Mouse (Mus musculus) forebrain, embryonic 13.5 days (tissue): ENCODE data around the gene Lrrfip2. TPM values are rescaled to one million over a fixed set of nuclear protein-coding genes. Genes with fewer than 3 reads are reported as not detected.

Experiments
- ATAC-seq: fragments of 200-750 bp; cut with Nextera tagmentation; 2 replicates; pipeline ENCODE4 v1.8.0; 2017
- H3K27ac ChIP-seq: fragments of 300-500 bp; sonication (generic); 2 replicates; pipeline ENCODE4 v1.5.1; 2015; ENCODE audit warnings: inconsistent platforms, mild to moderate bottlenecking, moderate library complexity
- H3K27me3 ChIP-seq: fragments of 300-500 bp; sonication (generic); 2 replicates; pipeline ENCODE4 v1.6.1; 2015; ENCODE audit warnings: mild to moderate bottlenecking, inconsistent platforms
- H3K36me3 ChIP-seq: fragments of 300-500 bp; sonication (generic); 2 replicates; pipeline ENCODE4 v1.6.1; 2015; ENCODE audit warnings: mild to moderate bottlenecking, inconsistent platforms; ENCODE audit not compliant: poor library complexity, severe bottlenecking
- H3K4me1 ChIP-seq: fragments of 300-500 bp; sonication (generic); 2 replicates; pipeline ENCODE4 v1.6.1; 2015; ENCODE audit warnings: inconsistent platforms
- H3K4me2 ChIP-seq: fragments of 300-500 bp; sonication (generic); 2 replicates; pipeline ENCODE4 v1.6.1; 2015; ENCODE audit warnings: inconsistent platforms, mild to moderate bottlenecking, moderate library complexity
- H3K4me3 ChIP-seq: fragments of 300-500 bp; sonication (generic); 2 replicates; pipeline ENCODE4 v1.5.1; 2015; ENCODE audit warnings: mild to moderate bottlenecking, inconsistent platforms
- H3K9ac ChIP-seq: fragments of 300-500 bp; sonication (generic); 2 replicates; pipeline ENCODE4 v1.6.1; 2015; ENCODE audit warnings: mild to moderate bottlenecking, inconsistent platforms
- H3K9me3 ChIP-seq: fragments of 300-500 bp; sonication (generic); replicated peaks from 2 replicates; pipeline ENCODE4 v1.6.1; 2016; ENCODE audit warnings: inconsistent platforms
- WGBS: fragments of 180-500 bp; shearing (Covaris S2); methylation state at CpG from one replicate; pipeline ENCODE4 v1.1.7; 2015; 5-methylcytosine and 5-hydroxymethylcytosine counted together
- polyA plus RNA-seq: library from polyadenylated mRNA; unstranded; fragments of >200 nt; fragmentation: Nextera tagmentation; extraction: Ambion mirVana; gene quantifications from 2 replicates; pipeline ENCODE4 v1.2.1, GENCODE M21; 2015

The Lrrfip2 gene
- polyA plus RNA-seq, 1 experiment from 2014 or later, result 42.1 TPM

DNA sequence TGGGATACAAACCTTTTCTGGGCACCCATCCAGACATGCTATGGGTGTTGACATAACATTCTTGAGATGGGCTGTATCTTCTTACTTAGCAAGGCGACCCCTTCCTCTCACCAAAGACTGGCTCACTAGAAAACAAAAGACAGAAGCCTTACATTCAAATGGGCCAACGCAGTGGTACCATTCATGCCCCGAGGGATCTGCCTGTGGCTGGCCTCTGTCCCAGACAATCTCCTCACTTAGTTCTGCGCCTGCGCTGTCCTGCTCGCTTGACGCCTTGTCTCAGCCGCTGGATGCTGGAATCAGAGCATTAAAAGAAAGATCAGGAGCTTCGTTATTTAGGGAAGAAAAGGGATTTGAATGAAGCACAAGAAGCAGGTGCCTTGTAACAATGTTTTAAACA, 24.7 kb upstream of the Lrrfip2 start:
- Histone ChIP-seq H3K27me3 (no peaks in the 10 kb centered on the region), H3K4me2 (no peak overlapping the region), H3K4me3 (no peak overlapping the region), H3K27ac (no peak overlapping the region), H3K9me3 (no peaks in the 10 kb centered on the region), H3K36me3 (no peaks in the 10 kb centered on the region), H3K4me1 (peaks cover 4% of the 10 kb centered on the region; the same call in 1 of the 2 replicates), H3K9ac (no peak overlapping the region)
- ATAC-seq, result 0 out of 2 replicates have a peak, but pooled peaks have one; percentile 27
- WGBS, result 46% methylated on average over 9 of the region's 9 CpGs

DNA sequence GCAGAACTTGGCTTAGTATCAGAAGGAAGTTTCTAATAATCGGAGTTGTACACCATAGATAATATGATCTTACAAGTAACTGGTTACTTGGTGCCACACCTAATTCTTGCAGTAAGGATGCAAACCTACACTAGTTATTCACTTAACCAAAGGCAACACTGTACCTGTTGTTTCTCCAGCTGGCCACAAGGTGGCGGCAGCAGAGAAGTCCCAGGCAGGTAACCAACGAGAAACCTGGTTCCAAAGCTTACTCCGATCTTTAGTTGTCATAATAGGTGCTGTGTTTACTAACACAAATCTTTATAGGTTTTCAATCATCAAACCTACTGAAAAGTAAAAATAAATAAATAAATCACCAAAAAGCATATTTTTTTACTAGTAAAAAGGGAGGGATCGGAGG, 24.3 kb upstream of the Lrrfip2 start:
- H3K4me2 ChIP-seq, result no peak overlapping the region
- WGBS, result 33% methylated on average over 5 of the region's 5 CpGs

DNA sequence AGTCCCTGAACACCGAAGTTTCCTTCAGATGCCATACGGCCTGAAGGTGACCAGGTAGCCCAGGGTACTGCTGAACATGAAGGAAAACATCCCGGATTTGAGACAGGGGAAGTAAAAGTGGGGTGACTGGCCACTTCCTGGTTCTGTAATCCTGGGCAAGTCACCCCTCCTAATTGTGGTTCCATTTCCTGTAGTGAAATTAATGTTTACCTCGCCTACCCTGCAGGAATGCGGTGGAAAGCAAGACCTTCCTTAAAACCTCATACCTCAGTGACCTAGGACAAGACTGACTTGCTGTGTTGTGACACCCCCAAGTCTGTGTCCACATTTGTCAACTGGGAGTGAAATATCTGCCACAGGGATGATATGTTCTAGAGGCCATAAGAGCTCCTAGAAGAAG, 22.8 kb upstream of the Lrrfip2 start:
- H3K9me3 ChIP-seq, result no peaks in the 10 kb centered on the region
- no peak overlapping the region for H3K9ac ChIP-seq
- H3K36me3 ChIP-seq, result no peaks in the 10 kb centered on the region
- H3K4me1 ChIP-seq, result no peaks in the 10 kb centered on the region
- no peak overlapping the region for H3K4me3 ChIP-seq
- 86% methylated on average over 5 of the region's 5 CpGs for WGBS
- H3K4me2 ChIP-seq, result no peak overlapping the region
- no peak for ATAC-seq
- no peak overlapping the region for H3K27ac ChIP-seq
- H3K27me3 ChIP-seq, result no peaks in the 10 kb centered on the region

More for the DNA sequence above, 24.3 kb upstream of the Lrrfip2 start:
- Histone ChIP-seq H3K27me3 (no peaks in the 10 kb centered on the region), H3K27ac (no peak overlapping the region), H3K9ac (no peak overlapping the region), H3K4me3 (no peak overlapping the region), H3K4me1 (peaks cover 4% of the 10 kb centered on the region; the same call in 1 of the 2 replicates), H3K36me3 (no peaks in the 10 kb centered on the region), H3K9me3 (no peaks in the 10 kb centered on the region)
- ATAC-seq, result no peak

DNA sequence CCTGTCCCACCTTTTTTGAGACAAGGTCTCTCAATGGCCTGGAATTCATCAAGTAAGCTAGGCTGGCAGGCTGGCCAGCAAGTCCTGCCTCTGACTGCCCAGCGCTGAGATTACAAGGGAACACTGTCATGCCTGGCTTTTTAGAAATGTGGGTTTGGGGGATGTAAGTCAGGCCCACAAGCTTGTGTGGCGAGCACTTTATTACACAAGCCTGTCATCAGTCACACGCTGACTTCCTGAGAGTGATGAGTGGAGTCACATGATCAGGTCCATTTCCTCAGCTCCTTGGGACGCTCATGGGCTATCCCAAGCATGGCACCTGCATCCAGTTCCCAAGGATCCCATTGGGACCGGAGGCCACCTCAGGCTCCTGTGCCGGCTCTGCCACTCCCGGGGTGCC, 21.7 kb upstream of the Lrrfip2 start:
- no peak overlapping the region for H3K4me3 ChIP-seq
- no peaks in the 10 kb centered on the region for H3K9me3 ChIP-seq
- H3K9ac ChIP-seq, result no peak overlapping the region
- no peak overlapping the region for H3K27ac ChIP-seq
- WGBS, result 85% methylated on average over 7 of the region's 7 CpGs
- no peaks in the 10 kb centered on the region for H3K27me3 ChIP-seq
- H3K4me2 ChIP-seq, result no peak overlapping the region
- no peaks in the 10 kb centered on the region for H3K4me1 ChIP-seq
- ATAC-seq, result no peak
- H3K36me3 ChIP-seq, result no peaks in the 10 kb centered on the region

DNA sequence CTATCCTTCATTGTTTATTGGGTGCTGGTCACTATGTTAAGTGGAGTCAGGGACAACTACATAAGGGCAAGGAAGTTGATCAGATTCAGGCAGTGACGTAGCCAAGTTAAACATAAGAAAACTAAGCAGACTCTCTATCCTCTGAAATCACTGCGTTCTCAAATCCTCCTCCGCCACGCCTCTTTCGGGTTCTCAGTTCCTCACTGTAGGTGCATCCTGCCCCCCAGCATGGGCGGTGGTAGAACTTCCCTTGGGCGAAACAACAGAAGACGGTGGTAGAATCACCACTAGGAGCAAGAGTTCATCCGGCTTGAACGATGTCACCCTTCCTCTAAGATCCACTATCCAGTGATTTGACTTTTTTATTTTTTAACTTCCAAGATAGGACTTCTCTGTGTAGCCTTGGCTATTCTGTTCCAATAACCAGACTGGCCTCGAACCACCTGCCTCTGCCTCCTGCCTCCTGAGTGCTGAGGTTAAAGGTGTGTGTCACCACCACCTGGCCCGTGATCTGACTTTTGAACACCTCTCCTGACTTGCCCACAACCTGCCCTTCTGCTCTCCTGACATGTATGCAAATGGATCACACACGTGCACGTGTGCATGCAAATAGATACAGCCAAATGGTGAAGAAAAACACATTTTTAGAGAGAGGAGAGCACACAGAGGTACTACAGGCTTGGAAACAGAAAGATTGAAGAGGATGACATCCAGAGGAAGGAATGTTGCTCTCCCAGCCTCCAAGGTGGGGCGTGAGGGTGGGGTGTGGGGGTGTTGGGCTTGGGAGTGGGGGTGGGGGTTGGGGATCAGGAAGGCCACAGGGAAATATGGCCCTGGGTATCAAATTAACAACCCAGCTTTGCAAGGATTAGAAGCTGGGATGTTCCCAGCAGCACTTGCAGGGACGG, 20.7 kb upstream of the Lrrfip2 start:
- Histone ChIP-seq H3K9me3 (no peaks in the 10 kb centered on the region), H3K4me3 (no peak overlapping the region), H3K9ac (no peak overlapping the region), H3K36me3 (no peaks in the 10 kb centered on the region), H3K27ac (no peak overlapping the region), H3K4me2 (no peak overlapping the region), H3K4me1 (no peaks in the 10 kb centered on the region), H3K27me3 (no peaks in the 10 kb centered on the region)
- 89% methylated on average over 16 of the region's 16 CpGs for WGBS
- no peak for ATAC-seq

DNA sequence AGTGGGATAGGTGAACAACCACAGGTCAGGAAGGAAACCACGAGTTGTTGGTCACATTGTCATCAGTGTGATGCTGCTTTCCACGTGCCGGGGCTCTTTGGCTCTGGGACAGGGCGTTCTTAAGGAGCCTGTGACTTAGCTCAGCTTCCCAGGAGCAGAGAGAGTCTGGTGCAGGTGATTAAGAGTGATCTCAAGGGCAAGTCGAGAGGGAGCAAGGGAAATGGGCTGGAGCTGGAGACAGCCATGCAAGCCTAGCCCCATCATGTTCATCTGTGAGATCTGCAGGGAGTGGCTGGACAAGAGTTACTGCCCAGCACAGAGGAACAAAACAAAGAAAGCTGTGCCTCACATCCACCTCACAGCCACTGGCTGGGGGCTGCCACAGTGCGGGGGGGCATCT, 19.8 kb upstream of the Lrrfip2 start:
- no peaks in the 10 kb centered on the region for H3K36me3 ChIP-seq
- no peaks in the 10 kb centered on the region for H3K9me3 ChIP-seq
- no peak for ATAC-seq
- H3K27me3 ChIP-seq, result no peaks in the 10 kb centered on the region
- 72% methylated on average over 6 of the region's 6 CpGs for WGBS
- no peak overlapping the region for H3K4me3 ChIP-seq
- H3K4me2 ChIP-seq, result no peak overlapping the region
- no peaks in the 10 kb centered on the region for H3K4me1 ChIP-seq
- no peak overlapping the region for H3K9ac ChIP-seq
- no peak overlapping the region for H3K27ac ChIP-seq

DNA sequence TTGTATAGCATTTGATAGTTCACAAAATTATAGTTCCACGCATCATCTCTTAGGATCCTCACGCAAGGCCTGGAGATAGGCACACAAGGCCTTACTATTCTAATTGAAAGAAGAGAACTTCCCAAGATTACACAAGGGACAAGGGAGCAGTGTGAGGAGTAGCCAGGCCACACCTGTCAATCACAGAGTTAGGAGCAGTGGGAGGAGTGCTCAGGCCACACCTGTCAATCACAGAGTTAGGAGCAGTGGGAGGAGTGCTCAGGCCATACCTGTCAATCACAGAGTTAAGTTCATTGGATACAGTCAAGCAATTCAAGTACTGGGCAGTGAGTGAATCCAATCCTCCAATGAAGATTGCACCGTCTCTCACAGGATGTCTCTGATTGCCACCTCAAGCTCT, 17.0 kb upstream of the Lrrfip2 start:
- H3K4me2 ChIP-seq, result no peak overlapping the region
- no peaks in the 10 kb centered on the region for H3K9me3 ChIP-seq
- no peaks in the 10 kb centered on the region for H3K36me3 ChIP-seq
- no peak overlapping the region for H3K4me3 ChIP-seq
- no peak overlapping the region for H3K27ac ChIP-seq
- 85% methylated on average over 3 of the region's 3 CpGs for whole genome bisulfite sequencing
- H3K4me1 ChIP-seq, result no peaks in the 10 kb centered on the region
- H3K9ac ChIP-seq, result no peak overlapping the region
- H3K27me3 ChIP-seq, result no peaks in the 10 kb centered on the region
- no peak for ATAC-seq

DNA sequence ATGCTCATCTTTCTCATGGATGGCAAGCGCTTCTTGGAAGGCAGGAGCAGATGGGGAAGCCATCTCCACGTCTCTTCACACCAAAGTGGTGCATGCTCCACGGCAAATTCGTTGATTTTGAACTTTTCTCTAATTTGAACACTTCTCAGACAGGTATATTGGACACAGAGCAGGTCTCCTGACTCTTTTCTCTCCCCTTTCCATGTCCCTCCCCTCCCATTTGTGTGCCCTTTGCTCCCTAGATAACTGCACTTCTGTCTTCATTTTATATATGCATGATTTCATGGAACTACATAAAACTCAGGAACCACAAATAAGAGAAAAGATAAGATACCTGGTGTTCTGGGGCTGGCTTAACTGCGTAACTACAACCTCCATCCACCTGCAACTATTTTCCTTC, 14.1 kb upstream of the Lrrfip2 start:
- Histone ChIP-seq H3K27me3 (no peaks in the 10 kb centered on the region), H3K36me3 (no peaks in the 10 kb centered on the region), H3K4me2 (no peak overlapping the region), H3K4me1 (no peaks in the 10 kb centered on the region), H3K4me3 (no peak overlapping the region), H3K9ac (no peak overlapping the region), H3K9me3 (no peaks in the 10 kb centered on the region), H3K27ac (no peak overlapping the region)
- WGBS, result 86% methylated on average over 5 of the region's 5 CpGs
- ATAC-seq, result no peak

DNA sequence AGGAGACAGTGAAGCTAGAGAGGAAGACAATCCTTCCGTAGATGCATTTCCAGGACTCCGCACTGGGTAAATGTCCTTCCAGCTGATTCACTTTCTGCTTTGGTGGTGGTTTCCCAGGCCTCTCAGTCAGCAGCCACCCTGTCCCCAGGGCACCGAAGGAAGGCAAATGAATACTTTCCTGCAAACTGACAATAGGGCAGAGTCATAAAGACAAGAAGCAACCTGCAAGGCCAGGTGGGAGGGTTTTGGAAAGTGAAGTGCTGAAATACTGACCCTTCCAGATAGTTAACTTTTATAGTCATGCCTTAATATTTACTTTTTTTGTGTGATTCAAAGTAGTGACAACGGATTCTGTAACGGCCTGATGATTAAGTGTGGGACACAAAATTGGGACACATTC, 13.5 kb upstream of the Lrrfip2 start:
- Histone ChIP-seq H3K9ac (no peak overlapping the region), H3K27ac (no peak overlapping the region), H3K9me3 (no peaks in the 10 kb centered on the region), H3K4me1 (no peaks in the 10 kb centered on the region), H3K27me3 (no peaks in the 10 kb centered on the region), H3K4me2 (no peak overlapping the region), H3K36me3 (no peaks in the 10 kb centered on the region), H3K4me3 (no peak overlapping the region)
- no peak for ATAC-seq
- 89% methylated on average over 5 of the region's 5 CpGs for WGBS

DNA sequence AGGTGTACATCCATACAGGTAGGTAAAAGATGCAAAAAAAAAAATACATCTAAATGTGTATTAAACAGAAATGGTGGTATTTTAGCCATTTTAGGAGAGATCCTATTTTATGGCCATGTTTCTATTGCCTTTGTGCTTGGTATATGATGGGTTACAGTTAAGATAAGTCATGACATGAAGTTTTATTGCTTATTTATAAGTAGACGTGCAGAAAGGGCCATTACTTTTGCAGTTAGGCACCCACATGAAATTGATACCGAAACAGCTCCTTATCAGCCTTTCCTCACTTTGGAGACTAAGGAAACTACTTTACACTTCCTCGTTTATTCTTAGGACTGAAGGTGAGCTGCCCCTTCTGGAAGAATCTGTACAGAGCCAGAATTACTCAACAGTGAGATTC, 9.5 kb upstream of the Lrrfip2 start:
- ATAC-seq, result no peak
- Histone ChIP-seq H3K4me2 (no peak overlapping the region), H3K4me1 (no peaks in the 10 kb centered on the region), H3K4me3 (no peak overlapping the region), H3K9ac (no peak overlapping the region), H3K27ac (no peak overlapping the region), H3K27me3 (no peaks in the 10 kb centered on the region), H3K36me3 (no peaks in the 10 kb centered on the region), H3K9me3 (no peaks in the 10 kb centered on the region)
- WGBS, result 88% methylated on average over 3 of the region's 3 CpGs

DNA sequence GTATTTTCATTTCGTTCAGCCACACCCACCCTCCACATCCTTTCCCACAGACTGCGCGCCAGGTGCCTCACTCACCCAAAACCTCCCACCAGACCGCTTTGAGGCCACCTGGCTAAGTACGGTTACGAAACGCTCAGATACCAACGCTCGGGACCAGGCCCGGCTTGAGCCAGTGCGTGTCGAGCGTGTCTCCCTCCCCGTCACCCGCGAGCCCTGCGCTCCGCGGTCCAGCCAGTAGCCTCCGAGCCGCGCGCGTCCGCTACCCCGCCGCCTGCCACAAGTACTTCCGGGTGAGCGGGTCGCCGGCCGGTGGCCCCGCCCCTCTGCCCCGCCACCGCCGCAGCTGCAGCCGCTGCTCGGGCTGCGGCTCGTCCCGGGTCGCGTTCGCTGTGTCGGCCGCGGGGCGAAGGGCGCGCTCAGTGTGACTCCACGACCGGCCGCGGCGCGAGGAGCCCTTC, 431 bp downstream of the Lrrfip2 start:
- peak overlapping the region; percentile 97 for H3K4me3 ChIP-seq
- ATAC-seq, result peak; percentile 97
- no peaks in the 10 kb centered on the region for H3K9me3 ChIP-seq
- H3K9ac ChIP-seq, result peak overlapping the region; percentile 91
- H3K36me3 ChIP-seq, result no peaks in the 10 kb centered on the region
- H3K27ac ChIP-seq, result peak overlapping the region; percentile 67
- peak overlapping the region; percentile 85 for H3K4me2 ChIP-seq
- 1% methylated on average over 55 of the region's 56 CpGs for WGBS
- H3K4me1 ChIP-seq, result peaks cover 19% of the 10 kb centered on the region
- H3K27me3 ChIP-seq, result no peaks in the 10 kb centered on the region

DNA sequence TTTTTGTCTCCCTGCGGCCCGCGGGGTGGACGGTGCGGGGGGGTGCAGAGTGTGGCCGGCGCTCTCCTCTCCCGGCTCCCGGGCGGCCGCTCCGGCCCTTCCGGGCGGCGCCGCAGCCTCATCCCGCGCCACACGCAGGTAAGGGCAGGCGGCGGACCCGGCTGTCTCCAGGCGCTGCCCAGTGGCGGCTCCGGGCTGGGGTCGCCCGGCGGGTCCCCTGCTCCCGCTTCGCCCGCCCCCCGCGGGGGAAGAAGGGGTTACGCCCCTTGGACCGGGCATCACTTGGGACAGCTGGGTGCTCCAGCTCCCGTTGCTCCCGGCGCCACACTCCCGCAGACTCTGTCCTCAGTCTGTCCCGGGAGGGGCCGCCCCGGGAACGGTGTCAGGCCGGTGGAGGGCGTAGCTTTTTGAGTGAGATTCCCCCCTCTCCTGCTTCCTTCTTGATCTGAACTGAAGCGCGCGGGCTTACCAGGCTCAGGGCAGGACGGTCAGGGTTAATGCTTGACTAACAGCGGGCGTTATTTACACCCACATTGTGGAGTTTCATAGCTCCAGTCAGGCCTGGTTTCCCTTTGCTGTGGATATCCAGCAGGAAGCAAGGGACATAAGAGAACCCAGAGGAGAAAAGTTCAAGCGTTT, 979 bp downstream of the Lrrfip2 start:
- Histone ChIP-seq H3K4me3 (peak overlapping the region; percentile 97), H3K36me3 (no peaks in the 10 kb centered on the region), H3K27ac (peak overlapping the region; percentile 67), H3K9me3 (no peaks in the 10 kb centered on the region), H3K27me3 (no peaks in the 10 kb centered on the region), H3K4me2 (peak overlapping the region; percentile 85), H3K4me1 (peaks cover 19% of the 10 kb centered on the region), H3K9ac (peak overlapping the region; percentile 91)
- peak; percentile 91 for ATAC-seq
- WGBS, result 1% methylated on average over 25 of the region's 52 CpGs
